Mouse (Mus musculus): Measurements from ENCODE around the gene Trpt1.

Trpt1 gene

DNA sequence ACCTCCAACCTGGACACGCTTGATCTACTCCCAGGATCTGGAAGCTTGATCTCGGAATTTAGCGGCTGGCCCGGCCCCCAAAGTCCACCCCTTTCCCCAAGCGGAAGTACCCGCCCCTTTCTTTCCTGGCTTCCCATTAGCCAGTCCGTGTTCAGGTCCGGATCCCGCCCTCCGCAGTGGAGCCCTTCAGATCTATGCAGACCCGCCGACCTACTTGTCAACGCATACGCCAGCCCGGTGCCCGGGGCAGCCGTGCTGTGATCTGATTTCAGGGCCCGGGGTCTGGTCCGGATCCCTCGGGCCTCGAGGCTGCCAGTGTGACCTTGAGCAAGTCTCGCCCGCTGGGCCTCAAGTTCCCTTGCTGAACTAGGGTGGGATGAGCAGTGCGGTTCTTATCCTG lies at the start of gene Trpt1, which contains the start of gene Nudt22:
Gene Trpt1, plus strand, starts transcription at position 126 of the 400 bp plus-strand sequence.
Gene Nudt22, minus strand, starts transcription at position 112 of the 400 bp plus-strand sequence.
- DNase-seq (ENCODE audit: low spot score in 2 of 2) = peak in 1 of 2 experiments; percentile 76

DNA sequence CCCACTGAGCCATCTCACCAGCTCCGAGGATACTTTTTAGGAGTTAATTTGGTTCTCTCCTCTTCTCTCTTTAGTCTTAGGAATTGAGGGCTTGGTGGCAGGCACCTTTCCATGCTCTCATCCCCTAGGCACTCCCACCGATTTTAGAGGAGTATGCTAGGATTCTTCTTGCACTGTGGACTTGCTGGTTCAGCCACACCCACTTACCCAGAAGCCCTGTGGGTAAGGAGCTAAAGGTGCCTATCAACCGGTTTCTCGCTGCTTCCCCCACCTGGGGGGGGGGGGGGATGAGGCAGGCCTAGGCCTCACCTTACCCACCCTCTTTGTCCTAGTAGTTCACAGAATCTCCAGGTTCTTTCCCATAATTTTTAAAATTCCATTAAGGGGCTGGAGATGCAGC lies 48.2 kb upstream of the Trpt1 start:
- no peak for DNase-seq (ENCODE audit: low spot score in 2 of 2)

DNA sequence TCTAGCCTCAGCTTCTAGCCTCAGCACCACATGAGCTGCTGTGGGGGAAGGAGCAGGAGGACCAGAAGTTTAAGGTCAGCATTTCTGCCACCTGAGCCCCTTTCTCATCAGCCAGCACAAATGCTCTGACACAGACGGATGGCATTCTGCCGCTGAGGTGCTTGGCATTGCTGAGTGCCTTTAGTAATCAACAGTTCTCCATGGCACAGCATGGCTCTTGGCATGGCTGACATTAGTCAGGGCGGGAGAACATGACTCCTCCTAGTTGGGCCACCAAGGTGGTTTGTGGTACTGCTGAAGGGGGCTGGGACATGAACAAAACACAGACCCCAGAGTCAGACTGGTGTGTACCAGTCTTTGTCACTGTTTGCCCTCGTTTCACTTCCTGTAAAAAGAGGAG lies 47.7 kb upstream of the Trpt1 start:
- DNase-seq (ENCODE audit: low spot score in 2 of 2) = no peak

DNA sequence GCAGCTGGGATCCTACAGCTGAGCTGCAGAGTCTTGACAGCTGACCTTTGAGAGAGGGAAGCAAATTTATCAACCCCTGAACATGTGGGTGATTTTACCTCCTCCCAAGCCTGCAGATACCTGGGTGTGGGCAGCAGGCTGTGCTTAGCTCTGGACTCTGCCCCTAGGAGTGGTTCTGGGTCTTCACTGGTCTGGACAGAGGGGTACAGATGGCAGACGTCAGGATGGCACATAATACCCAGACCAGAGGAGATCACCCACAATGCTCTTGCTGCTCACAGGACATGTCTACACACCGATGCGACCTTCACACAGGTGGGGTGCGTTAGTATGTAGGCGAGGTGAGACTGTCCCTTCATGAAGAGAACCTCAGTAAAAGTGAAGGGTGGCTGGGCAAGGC lies 46.4 kb upstream of the Trpt1 start:
- no peak for DNase-seq (ENCODE audit: low spot score in 2 of 2)

DNA sequence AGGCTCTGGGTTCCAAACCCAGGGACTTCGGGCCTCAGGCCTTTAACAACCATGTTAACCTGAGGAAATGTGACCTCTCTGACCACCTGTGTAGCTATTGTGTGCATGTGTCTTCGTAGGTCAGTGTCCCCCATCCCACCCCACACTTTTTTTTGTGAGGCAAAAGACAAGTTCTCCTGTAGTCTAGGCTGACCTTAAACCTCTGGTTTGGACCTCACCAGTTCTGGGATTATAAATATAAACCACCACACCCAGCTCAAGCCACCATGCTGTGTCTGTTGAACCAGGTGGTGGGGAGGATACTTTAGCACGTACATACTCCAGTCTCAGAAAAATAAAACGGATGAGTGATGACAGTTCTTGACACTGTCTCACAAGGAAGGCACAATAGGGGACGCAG lies 46.0 kb upstream of the Trpt1 start:
- no peak for DNase-seq (ENCODE audit: low spot score in 2 of 2)

DNA sequence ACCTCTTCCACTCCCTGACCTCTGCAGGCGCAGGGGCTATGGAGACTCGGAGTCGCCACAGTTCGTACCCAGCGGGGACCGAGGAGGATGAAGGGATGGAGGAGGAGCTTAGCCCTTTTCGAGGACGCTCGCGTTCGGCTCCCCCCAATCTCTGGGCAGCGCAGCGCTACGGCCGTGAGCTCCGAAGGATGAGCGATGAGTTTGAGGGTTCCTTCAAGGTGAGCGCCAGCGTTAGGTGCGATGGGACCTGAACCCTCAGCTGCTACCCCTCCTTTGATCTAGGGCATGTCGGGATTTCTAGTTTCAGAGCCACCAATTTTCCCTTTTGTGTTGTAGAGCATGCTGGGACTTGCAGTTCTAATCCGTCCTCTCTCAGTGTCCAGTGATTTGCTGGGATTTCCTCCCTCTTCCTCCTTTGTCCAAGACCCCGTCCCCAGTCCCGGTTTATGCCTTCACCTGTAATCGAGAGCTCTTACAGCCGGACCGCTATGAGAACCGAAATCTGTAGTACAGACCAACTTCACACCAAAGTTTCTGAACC lies 45.2 kb upstream of the Trpt1 start:
- DNase-seq (ENCODE audit: low spot score in 2 of 2) = peak in 1 of 2 experiments; percentile 49

DNA sequence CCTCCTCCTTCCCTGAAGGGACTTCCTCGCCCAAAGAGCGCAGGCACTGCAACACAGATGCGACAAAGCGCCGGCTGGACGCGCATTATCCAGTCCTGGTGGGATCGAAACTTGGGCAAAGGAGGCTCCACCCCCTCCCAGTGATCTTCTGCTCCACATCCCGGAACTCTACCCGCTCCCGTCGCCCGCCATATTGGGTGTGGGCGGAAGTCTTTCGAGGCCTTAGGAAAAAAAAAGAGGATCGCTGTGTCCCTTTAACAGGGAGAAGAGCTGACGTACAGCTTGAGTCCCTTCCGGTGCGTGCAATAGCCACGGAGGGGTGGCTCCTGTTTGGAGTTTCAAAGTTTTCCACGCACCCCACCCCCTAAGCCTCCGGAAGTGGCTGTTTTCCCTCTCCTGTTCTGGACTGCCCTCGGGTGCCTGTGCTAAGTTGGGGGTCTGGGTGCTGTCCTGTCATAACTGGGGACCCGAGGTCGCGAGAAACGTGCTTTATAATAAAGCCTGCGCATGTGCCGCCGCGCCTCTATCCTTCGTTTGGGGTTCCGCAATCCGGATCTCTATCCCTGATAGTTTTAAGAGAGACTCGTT lies 44.5 kb upstream of the Trpt1 start:
- DNase-seq (ENCODE audit: low spot score in 2 of 2) = peak; percentile 68 to 84

DNA sequence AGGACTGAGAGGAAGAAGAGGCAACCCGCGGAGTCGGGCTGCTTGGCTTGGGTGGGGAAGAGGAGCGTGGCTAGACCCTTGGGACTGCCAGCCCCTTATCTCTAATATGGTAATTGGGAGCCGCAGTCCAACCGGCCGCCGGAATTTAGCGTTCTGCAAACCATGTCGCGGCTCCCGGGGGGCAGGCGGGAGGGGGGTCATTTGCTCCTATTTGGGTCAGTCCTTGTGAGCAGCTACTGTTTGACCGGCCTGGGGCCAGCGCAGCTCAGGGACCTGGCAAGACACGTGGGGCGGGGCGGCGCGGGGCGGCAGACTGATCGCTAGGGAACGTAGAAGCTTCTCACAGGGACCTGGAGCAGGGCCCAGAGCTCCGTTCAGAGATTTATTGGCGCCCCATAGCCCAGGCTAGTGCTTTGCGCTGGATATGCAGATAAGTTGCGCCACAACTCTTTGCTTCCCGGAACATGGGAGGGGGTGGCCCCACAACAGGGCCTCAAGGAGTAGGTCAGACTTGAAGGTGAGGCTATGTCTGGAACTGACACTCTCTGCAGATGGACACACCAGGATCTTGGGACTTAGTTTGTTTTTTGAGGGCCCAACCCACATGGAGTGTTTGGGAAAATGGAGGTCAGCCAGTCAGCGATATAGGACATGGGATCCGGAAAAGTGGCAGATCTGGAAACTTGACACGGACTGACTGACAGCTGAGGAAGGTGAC lies 43.8 kb upstream of the Trpt1 start:
- peak in 1 of 2 experiments; percentile 60 for DNase-seq (ENCODE audit: low spot score in 2 of 2)

DNA sequence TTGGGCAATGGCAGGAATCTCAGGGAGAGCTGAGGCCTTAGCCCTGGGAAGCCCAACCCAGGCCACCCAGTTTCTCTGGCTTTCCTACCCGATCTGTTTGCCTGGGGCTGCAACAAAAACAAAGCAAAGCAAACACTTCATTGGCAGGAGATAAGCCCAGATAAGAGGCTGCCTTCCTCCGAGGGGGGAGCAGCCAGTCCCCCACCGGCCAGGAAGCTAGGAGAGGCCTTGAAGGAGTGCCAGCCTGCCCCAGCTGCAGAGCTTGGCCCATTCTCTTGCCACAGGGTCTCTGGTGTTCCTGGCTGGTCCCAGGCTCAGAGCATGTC lies 43.3 kb upstream of the Trpt1 start:
- DNase-seq (ENCODE audit: low spot score in 2 of 2) = no peak

DNA sequence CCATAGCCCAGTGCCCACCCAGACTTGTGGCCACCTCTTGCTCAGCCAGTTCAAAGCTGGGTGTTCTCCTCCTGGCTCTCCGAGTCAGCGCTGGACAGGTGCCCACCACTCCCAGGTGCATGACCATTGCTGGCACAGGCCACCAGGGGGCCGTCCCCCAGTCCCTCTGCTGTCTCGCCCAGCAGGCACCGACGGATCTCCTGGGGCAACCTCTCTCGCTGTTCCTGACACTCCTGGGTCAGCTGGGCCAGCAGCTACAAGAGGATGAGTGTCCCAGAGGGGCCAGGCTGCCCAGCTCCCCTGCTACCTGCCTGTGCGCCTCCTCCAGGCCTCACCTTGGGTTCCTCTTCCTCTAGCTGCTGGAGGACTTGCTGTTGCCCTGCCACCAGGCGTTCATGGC lies 41.9 kb upstream of the Trpt1 start:
- DNase-seq (ENCODE audit: low spot score in 2 of 2) = no peak

DNA sequence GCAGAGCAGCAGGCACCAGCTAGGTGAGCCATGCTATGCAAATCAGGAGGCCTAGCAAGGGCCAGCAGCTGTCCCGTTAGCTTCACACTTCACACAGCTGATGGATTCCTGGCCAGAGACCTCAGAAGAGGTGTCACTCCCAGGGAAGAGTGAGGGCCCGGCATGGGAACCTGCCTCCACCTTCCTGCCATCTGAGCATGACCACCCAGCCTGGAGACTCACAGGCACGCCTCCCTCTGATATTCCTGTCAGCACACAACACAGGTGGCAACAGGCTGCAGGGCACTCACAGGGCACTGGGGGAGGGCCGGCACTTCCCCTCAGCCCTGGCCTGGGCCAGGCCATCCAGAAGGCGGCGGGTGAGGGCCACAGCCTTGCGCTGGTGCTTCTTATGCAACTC lies 40.5 kb upstream of the Trpt1 start:
- no peak for DNase-seq (ENCODE audit: low spot score in 2 of 2)

DNA sequence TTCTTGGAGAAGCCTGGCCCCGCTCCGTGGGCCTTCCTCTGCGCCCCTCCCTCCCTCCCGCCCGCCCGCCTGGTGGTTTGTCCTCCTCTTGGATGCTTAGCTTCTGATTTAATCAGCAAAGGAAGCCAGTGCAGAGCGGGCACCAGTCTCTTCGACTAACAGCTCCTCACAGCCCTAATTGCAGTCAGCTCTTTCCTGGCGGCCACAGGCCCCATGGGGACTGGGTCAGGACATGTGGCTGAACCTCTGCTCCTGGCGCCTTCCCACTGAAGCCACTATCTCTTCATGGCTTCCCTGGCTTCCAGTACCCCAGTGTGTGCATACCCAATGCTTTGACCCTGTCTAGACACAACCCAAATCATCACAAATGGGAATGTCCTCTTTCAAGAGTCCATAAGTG lies 39.5 kb upstream of the Trpt1 start:
- no peak for DNase-seq (ENCODE audit: low spot score in 2 of 2)

DNA sequence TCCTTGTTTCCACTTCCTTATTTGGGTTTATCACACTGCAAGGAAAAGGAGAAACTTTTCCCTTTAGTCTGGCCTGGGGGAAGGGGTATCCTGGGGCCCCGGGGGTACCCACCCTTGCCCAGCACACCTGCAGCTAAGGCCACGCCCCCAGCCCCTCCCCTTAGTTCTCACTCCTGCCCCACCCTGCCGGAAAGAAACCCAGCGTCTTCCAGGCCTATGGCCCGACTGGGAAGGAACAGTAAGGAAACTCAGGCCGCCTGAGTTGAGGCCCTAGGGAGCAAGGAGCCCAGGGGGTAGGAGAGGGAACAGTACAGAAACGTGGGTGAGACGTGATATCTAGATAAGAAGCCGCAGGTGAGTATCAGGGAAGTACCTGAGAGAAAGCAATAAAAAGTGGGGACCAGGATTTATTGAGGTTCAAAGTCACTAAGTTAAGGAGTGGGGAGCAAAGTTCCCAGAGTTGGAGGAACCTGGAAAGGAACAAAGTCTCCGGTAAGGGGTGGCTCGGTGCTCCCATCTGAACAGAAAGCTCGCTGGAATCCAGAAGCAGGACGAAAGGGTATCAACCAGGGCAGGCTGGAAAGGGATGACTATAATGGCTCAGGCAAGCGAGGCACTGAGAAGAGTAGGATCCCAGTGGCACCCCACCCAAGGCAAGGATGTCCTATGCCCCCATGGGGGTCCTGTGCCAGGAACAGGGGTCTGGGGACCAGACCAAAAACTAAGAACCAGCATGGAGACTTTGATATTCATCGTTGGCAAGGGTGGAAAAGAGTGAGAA lies 27.2 kb upstream of the Trpt1 start:
- no peak for DNase-seq (ENCODE audit: low spot score in 2 of 2)

DNA sequence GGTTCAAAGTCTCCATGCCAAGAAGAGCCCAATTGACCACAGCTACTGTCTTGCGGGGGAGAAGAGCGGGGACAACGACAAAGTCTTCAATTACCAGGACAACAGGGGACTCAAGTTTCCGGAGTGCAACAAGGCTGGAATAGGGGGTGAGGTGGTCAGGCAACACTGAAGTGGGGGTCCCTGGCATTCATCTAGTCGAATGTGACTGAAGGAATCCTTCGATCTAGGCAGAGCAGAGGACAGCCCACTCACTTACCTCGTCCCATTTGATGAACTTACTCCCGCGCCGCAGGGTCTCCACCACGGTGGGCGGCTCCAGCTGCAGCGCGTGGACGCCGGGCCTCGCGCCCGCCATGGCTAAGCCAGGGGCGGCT lies 26.7 kb upstream of the Trpt1 start:
- DNase-seq (ENCODE audit: low spot score in 2 of 2) = no peak

DNA sequence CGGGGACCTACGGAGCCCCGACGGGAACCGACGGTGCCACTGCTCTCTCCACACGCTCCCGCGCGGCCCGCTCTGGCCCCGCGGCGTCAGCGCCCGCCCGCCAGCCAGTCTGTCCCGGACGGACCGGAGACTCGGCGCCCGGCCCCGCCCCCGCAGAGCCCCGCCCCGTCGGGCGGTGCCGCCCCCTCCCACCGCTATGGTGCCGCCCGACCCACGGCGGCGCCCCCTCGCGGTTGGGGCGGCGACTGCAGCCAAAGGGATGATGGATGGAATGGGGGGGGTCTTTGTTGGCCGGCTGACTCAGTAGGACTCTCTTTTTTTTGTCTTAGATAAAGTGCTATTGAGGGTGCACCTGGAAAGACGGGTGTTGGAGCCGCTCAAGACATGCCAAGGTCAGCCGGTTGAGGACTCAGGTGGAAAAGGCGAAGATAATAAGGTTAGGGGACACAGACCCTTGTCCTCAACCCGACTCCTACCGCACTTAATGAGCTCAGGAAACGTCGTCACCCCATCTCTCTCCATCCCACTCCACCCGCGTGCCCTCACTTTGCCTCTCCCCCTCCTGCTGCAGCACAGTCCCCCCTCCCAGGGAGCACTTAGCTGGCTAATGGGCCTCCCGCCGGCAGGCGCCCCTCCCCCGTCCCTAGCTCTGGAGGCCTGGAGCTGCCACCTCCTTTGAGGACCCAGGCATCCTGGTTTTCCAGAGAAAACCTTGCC lies 26.1 kb upstream of the Trpt1 start:
- peak in 1 of 2 experiments; percentile 63 for DNase-seq (ENCODE audit: low spot score in 2 of 2)

DNA sequence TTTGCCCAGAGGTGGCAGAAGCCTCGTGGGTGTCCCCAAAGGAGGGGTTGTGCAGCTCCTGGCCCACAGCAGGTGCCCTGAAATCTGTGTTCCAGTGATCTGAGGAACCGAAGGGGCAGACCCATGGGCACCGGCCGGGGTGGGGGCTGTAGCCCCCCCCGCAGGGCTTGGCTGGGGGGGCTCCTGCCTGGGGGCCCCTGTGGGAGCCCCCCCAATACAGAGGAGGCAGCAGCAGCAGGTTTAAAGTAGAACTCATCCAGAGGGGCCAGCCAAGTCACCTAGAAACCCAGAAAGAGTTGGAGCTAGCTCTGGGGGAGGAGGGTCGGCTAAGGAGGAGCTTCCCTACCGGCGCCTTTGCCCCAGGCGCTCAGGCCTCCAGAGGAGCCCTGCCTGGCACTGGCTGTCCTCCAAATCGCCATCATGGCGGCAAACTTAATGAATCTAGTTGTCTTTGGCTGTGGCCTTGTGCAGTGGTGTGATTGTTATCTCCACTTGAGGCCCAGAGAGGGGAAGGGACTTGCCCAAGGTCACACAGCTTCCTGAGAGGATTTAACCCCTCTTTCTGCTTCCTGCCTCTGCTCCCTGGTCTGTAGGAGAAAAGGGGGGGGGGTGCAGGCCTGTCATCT lies 25.4 kb upstream of the Trpt1 start:
- DNase-seq (ENCODE audit: low spot score in 2 of 2) = no peak

DNA sequence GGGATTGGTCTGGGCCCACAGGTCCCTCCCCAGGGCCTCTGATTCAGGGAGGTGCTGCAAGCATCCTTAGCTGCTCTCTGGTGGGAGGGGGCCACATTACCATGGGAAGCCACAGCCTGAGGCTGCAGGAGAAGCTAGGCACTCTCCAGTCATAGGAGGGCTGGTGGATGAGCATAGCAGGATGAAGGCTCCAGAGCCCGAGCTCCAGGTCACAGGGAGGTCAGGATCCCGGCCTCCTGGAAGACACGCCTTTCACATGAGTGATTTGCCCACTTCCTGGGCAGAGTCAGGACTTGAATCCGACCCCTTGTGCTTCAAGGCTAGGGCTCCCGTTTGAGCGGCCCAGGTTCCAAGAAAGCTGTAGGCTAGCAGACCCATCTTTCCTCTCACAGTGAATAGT lies 24.3 kb upstream of the Trpt1 start:
- no peak for DNase-seq (ENCODE audit: low spot score in 2 of 2)

DNA sequence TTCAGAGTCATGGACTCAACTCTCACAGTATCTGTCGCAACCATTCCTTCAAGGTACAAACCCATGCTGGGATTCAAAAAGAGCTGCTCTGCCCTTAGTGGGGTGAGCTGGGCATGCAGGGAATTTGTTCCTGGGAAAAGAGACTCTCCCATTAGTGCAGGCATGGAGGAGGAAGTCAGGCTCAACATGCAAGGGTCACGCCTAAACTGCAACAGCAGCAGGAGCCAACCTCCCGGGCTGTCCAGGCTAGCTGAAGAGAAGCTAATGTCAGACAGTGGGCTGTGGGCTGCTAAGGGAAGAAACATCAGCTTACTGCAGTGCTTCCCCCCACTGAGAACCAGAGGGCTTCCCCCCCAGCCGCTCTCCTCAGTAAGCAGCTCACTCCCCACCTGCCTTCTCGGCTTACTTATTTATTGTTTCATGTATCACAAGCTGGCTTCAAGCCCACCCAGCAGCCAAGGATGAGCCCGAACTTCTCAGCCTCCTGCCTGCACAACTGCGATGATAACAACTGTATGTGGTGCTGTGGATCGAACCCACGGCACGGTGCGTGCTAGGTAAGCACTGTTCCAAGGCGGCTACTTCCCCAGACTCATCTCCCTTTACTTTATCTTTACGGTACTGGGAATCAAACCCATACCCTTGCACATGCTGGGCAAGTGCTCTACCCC lies 23.5 kb upstream of the Trpt1 start:
- DNase-seq (ENCODE audit: low spot score in 2 of 2) = no peak

DNA sequence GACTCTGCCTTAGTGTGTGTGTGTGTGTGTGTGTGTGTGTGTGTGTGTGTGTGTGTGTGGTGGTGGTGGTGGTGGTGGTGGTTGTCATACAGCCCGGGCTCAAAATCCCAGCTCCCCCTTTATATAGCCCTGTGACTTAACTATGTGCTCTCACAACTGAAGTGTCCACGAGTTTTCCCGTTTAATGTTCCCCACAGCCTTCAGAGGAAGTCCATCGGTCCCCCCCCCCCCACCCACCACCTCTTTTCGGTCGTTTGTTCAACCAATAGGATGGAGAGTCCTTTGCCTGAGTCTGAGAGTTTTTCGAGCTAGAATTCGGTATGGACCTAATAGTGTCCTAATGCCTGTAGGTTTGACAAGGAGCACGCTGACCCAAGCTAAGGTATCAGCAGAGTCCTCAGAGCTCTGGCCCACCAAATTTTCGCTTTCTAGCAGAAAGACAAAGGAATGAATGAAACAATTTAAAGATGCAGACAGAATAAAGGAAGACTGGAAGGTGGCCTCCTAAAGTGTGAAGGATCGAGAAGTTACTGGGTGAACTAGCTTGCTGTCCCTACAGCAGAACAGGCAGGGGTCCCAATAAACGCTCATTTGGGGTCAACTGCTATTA lies 22.2 kb upstream of the Trpt1 start:
- DNase-seq (ENCODE audit: low spot score in 2 of 2) = no peak

Measured in cerebellum, postnatal 4 days (tissue).